Mouse (Mus musculus): ENCODE results near the gene Kat2a.
"Not testable (repeated sequence)": the region's sequence is repeated elsewhere in the genome, so short reads cannot be mapped to it uniquely, and the experiment has no call there.

Gene Kat2a

DNA sequence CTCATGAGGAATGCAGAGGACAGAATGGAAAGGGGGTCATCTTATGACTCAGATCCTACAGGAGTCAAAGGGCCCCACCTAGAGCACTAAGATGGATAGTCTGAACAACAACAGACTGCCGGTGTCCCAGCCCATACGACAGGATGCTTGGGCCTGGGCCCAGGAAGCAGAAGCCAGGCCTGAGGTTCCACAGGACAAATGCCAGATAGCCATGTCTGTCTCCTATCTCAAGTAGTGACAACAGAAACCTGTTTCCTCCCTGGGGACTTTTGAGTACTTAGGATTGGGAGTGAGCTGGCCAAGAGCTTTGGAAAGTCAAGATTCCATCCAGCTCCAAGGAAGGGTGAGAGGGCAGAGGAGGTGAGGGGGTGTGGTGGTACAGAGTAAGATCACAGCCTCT lies 40.3 kb downstream of the Kat2a start:
- DNase-seq (ENCODE audit: low spot score), result no peak

- DNase-seq (ENCODE audit: low spot score), result no peak
These were observed 41.2 kb downstream of the Kat2a start for GRCm38 (mm10) chr11:100671049-100671448.

DNA sequence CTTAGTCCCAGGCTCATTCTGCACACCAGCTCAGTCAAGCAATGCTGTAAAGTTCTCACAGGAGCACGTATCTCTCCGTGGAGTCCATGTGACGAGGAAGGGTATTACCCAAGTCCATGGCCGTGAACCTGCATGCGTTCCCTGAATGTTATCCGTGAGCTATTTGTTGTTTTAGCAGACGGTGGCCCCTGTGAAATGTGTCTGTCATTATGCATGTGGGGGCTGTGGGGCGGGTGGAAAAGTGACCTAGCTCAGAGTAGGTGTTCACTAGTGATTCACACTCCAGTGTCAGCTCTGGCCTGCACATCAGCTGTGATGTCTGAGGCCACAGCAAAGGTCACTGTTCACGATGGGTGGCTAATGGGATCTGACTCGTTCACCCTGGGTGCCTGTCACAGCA lies 52.5 kb downstream of the Kat2a start:
- no peak for DNase-seq (ENCODE audit: low spot score)

GRCm38 (mm10) chr11:100656458-100656857 lies 55.8 kb downstream of the Kat2a start:
- DNase-seq (ENCODE audit: low spot score), result no peak

GRCm38 (mm10) chr11:100655589-100655988 lies 56.7 kb downstream of the Kat2a start:
- not testable (repeated sequence) for DNase-seq (ENCODE audit: low spot score)

Measured in testis, postnatal 14 days (tissue).